Mouse (Mus musculus): Measurements from ENCODE around the gene Npas1. TPM values are rescaled to one million over a fixed set of nuclear protein-coding genes. Genes with fewer than 3 reads are reported as not detected.

Gene Npas1
- polyA plus RNA-seq, 1 experiment, result not detected

DNA sequence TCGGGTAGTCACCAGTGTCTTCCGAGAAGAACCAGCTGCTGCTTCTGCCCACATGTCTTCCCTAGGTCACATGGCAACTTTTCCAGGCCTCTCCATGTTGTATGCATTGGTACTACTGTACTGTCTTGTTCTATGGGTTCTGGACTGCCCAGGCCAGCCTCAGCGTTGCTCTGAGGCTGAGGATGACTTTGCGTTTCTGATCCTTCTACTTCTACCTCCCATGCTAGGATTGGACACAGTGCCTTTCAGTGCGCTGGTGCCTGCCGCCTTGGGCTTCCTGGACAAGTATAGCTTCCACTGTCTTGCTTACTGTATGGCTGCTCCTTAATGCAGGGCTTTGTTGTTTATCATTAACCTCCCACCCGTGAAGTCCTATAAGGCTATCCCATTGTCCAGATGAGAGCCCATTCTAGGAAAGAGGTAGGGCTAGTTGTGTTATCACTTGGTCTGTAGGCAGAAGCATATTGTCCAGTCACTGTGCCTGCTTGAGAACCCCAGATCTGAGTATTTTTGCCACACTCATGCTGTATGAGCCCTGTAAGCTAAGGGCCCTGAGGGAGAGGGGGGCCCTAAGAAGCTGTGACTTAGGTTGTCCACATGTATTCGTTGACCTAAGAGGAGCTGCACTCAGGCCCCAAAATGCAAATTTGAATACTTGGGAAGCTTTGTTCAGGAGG is 65.2 kb downstream of the Npas1 start:
- no peak for DNase-seq
- H3K4me1 ChIP-seq (ENCODE audit: control insufficient read depth, insufficient read depth, low read length), result peaks cover 5% of the 10 kb centered on the region
- H3K4me3 ChIP-seq (replicated peaks; ENCODE audit: extremely low read depth, low read depth, low read length), result no peak overlapping the region
- 74% methylated on average over 8 of the region's 8 CpGs for WGBS
- no peak for TF ChIP-seq POLR2A (IDR thresholded peaks at IDR 0.05; ENCODE audit: borderline replicate concordance, extremely low read depth, low read depth, low read length)
- TF ChIP-seq CTCF (IDR thresholded peaks at IDR 0.05; ENCODE audit: insufficient read depth, low read length), result no peak

DNA sequence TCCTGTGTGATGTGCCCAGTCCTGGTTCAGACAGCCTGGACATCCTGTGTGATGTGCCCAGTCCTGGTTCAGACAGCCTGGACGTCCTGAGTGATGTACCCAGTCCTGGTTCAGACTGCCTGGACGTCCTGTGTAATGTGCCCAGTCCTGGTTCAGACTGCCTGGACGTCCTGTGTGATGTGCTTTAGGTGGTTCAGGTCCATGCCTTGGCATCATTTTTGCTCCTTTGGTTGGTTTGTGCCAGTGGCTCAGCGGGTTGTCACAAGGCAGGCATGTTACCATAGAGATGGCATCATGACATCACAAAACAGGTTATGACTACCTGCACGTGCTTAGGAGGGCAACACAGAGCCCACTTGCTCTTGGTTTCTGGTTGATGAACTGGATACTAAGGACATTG is 66.4 kb downstream of the Npas1 start:
- Histone ChIP-seq H3K4me1 (ENCODE audit: control insufficient read depth, insufficient read depth, low read length) (peaks cover 5% of the 10 kb centered on the region), H3K4me3 (replicated peaks; ENCODE audit: extremely low read depth, low read depth, low read length) (no peak overlapping the region)
- TF ChIP-seq CTCF (IDR thresholded peaks at IDR 0.05; ENCODE audit: insufficient read depth, low read length) (no peak), POLR2A (IDR thresholded peaks at IDR 0.05; ENCODE audit: borderline replicate concordance, extremely low read depth, low read depth, low read length) (no peak)
- 83% methylated on average over 5 of the region's 5 CpGs for WGBS
- DNase-seq, result no peak

DNA sequence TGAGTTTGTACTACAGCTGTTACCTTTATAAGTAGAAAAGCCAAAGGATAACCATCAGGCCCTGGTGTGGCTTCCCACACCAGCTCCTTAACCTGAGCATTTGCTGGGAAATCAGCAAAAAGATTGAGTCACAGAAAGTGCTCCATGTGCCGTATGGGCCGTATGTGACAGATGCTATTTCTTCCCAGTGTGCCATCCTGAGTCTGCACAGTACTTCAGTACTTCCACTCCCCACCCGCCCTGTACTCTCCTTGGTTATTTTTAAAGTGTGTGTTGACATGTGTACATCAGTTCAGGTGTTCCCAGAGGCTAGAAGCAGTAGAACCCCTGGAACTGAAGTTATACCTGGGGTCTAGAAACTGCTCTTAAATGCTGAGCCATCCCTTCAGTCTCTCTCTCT is 70.5 kb downstream of the Npas1 start:
- peaks cover 27% of the 10 kb centered on the region for H3K4me1 ChIP-seq (ENCODE audit: control insufficient read depth, insufficient read depth, low read length)
- no peak overlapping the region for H3K4me3 ChIP-seq (replicated peaks; ENCODE audit: extremely low read depth, low read depth, low read length)
- no peak for DNase-seq
- TF ChIP-seq POLR2A (IDR thresholded peaks at IDR 0.05; ENCODE audit: borderline replicate concordance, extremely low read depth, low read depth, low read length) (no peak), CTCF (IDR thresholded peaks at IDR 0.05; ENCODE audit: insufficient read depth, low read length) (no peak)
- whole genome bisulfite sequencing, result 88% methylated on average over 3 of the region's 3 CpGs

Other genes with a start within 250 kb of the Npas1 start
- 2.3 and 3.2 TPM in 2 replicates for gene C5ar2, start 233.6 kb downstream of the Npas1 start, polyA plus RNA-seq (2012; rRNA removed)
- gene C5ar1, start 218.2 kb downstream of the Npas1 start, polyA plus RNA-seq (2012; rRNA removed), result 36.1 and 39.2 TPM in 2 replicates
- gene Inafm1, start 204.1 kb downstream of the Npas1 start, polyA plus RNA-seq (2012; rRNA removed), result 54.0 and 76.4 TPM in 2 replicates
- 31.2 and 47.3 TPM in 2 replicates for gene Ccdc9, start 190.9 kb downstream of the Npas1 start, polyA plus RNA-seq (2012; rRNA removed)
- gene Bbc3, start 169.3 kb downstream of the Npas1 start, polyA plus RNA-seq (2012; rRNA removed), result 31.8 and 48.2 TPM in 2 replicates
- gene Sae1, start 89.9 kb downstream of the Npas1 start, polyA plus RNA-seq (2012; rRNA removed), result 20.7 and 31.0 TPM in 2 replicates
- 44.9 and 45.9 TPM in 2 replicates for gene Zc3h4, start 76.8 kb downstream of the Npas1 start, polyA plus RNA-seq (2012; rRNA removed)
- gene Tmem160, start 24.9 kb downstream of the Npas1 start, polyA plus RNA-seq (2012; rRNA removed), result 129 and 205 TPM in 2 replicates
- 22.3 and 27.2 TPM in 2 replicates for gene Arhgap35, start 137.3 kb upstream of the Npas1 start, polyA plus RNA-seq (2012; rRNA removed)
- not detected in 2 replicates for gene Ceacam15, start 198.0 kb upstream of the Npas1 start, polyA plus RNA-seq (2012; rRNA removed)
- gene Ceacam9, start 244.2 kb upstream of the Npas1 start, polyA plus RNA-seq (2012; rRNA removed), result not detected in 2 replicates